Mouse (Mus musculus) liver, postnatal 0 days (tissue): ENCODE measurements around the gene Ddi1.

ENCODE experiments used
- CTCF ChIP-seq: sonication (generic); IDR thresholded peaks from 2 replicates; pipeline ENCODE4 v1.5.1; 2016; ENCODE audit warnings: antibody characterized with exemption, low read depth
- EP300 ChIP-seq: IDR thresholded peaks from 2 replicates; pipeline ENCODE4 v1.6.1; 2016; ENCODE audit warnings: antibody characterized with exemption, low read depth, mild to moderate bottlenecking

DNA sequence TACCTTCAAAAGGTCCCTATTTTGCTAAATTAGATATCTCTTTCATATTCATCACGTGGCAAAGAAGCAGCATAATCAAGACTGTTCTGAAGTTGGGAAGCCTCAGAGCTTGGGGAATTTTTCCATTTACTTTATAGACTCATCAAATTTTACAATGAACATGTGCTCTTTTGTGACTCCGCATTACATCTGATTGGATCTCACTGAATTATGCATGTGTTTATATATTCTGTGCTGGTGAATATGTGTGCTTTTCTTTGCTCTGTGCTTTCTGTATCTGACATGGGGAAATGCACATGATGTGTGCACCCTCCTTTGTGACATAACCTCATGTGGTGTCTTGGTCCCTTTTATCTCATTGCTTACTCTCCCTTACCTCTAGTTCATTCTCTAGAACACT is 17.7 kb downstream of the Ddi1 start:
- TF ChIP-seq CTCF (no peak), EP300 (no peak)
